25 mouse cellular contexts compared by ENCODE assay signal in the genomic region with DNA sequence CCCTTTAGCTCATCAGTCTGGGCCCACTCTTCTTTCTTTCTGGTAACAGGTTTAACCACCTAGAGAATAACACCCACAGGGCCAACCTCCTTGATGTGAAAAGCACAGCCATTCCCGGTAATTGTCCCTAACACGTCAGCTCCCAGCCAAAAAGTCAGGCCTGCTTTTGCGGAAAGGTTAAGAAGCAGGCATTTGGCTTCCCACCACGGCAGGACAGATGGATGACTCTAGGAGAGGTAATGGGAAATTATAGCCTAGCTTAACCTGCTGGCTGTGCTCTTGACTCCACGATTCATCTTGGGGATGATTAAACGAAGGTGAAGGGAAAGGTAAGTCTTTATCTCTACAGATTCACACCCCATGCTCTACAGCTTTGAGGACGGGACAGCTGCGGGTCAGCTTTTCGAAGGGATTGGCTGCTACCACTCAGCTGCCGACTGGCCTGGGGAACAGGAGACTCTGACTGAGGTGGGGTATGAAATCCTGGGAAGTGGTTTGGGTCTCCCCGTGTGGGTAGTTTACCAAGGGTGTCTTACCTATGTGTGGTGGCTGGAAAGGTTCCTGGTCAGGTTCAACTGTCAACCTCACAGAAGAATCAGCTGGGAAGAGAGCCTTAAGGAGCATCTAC. TPM values are rescaled to one million over a fixed set of nuclear protein-coding genes. Genes with fewer than 3 reads are reported as not detected.
DNase-seq lines count a peak whose midpoint lies in the region; ATAC-seq and TF ChIP-seq lines count a peak whose summit lies in the region.
"Had no signal": no experiment of that assay in that cellular context is flagged by ENCODE, and none has a peak within 500 bp of the region (broad histone marks: within the 10 kb centered on the region; RNA-seq: fewer than 3 reads in every experiment).

No protein-coding gene starts in this region.

- peak; percentile 27 to 52 for DNase-seq in cerebellum, adult 2 months
- no peak for DNase-seq in cerebellum, adult 11 months
- peak; percentile 43 to 65 for DNase-seq in cerebellum, postnatal 25 days
- DNase-seq in cerebellum, adult 9-11 months: no peak
- DNase-seq in heart, embryonic 10.5 days (ENCODE audit: low spot score): peak; percentile 61
- DNase-seq in brain, adult 2 months (ENCODE audit: low read depth, low spot score): peak; percentile 50
- no peak for DNase-seq in right cerebral cortex, adult 18-20 months
- DNase-seq: adrenal gland, postnatal 10 days; adrenal gland, postnatal 36 days; B cell, adult 2 months; gastrocnemius, postnatal 10 days; gastrocnemius, postnatal 36 days; kidney, adult 2 months had no signal

- peaks cover 7% of the 10 kb centered on the region for H3K4me1 ChIP-seq in cerebellum, adult 2 months (ENCODE audit: control insufficient read depth, insufficient read depth, low read length)
- no peaks in the 10 kb centered on the region for H3K4me1 ChIP-seq in heart, embryonic 10.5 days
- H3K4me1 ChIP-seq in heart, embryonic 11.5 days (ENCODE audit: control insufficient read depth, insufficient read depth, low read length): no peaks in the 10 kb centered on the region
- H3K4me1 ChIP-seq: embryonic facial prominence, embryonic 13.5 days; forebrain, embryonic 12.5 days; forebrain, embryonic 15.5 days; hindbrain, embryonic 12.5 days; hindbrain, embryonic 15.5 days had no signal

- H3K9me3 ChIP-seq in heart, embryonic 10.5 days: no peaks in the 10 kb centered on the region
- H3K9me3 ChIP-seq in heart, embryonic 11.5 days (replicated peaks; ENCODE audit: control insufficient read depth, low read length): no peaks in the 10 kb centered on the region
- H3K9me3 ChIP-seq: embryonic facial prominence, embryonic 13.5 days; forebrain, embryonic 12.5 days; forebrain, embryonic 15.5 days; heart, embryonic 13.5 days; hindbrain, embryonic 12.5 days; hindbrain, embryonic 15.5 days had no signal

- no peak overlapping the region for H3K27ac ChIP-seq in cerebellum, adult 2 months (ENCODE audit: insufficient read depth, low read length)
- no peak overlapping the region for H3K27ac ChIP-seq in heart, embryonic 10.5 days
- no peak overlapping the region for H3K27ac ChIP-seq in heart, embryonic 11.5 days (ENCODE audit: low read depth, low read length)
- H3K27ac ChIP-seq: embryonic facial prominence, embryonic 13.5 days; forebrain, embryonic 12.5 days; forebrain, embryonic 15.5 days; heart, embryonic 13.5 days; hindbrain, embryonic 12.5 days; hindbrain, embryonic 15.5 days had no signal

- TF ChIP-seq POLR2A in cerebellum, adult 2 months (IDR thresholded peaks at IDR 0.05; ENCODE audit: borderline replicate concordance, insufficient read depth, low read length): no peak

- no peak for TF ChIP-seq CTCF in cerebellum, adult 2 months (IDR thresholded peaks at IDR 0.05; ENCODE audit: borderline replicate concordance, insufficient read depth, low read depth, low read length)

- H3K27me3 ChIP-seq in cerebellum, adult 2 months (ENCODE audit: control insufficient read depth, insufficient read depth, low read length): no peaks in the 10 kb centered on the region
- H3K27me3 ChIP-seq in heart, embryonic 10.5 days (ENCODE audit: insufficient read depth, poor library complexity, severe bottlenecking): no peaks in the 10 kb centered on the region
- no peaks in the 10 kb centered on the region for H3K27me3 ChIP-seq in heart, embryonic 11.5 days (ENCODE audit: control insufficient read depth, insufficient read depth, low read length)
- H3K27me3 ChIP-seq: CH12.LX; embryonic facial prominence, embryonic 13.5 days; forebrain, embryonic 12.5 days; forebrain, embryonic 15.5 days; heart, embryonic 13.5 days; hindbrain, embryonic 12.5 days; hindbrain, embryonic 15.5 days; Patski had no signal

- H3K36me3 ChIP-seq in heart, embryonic 10.5 days: no peaks in the 10 kb centered on the region
- H3K36me3 ChIP-seq in heart, embryonic 11.5 days (ENCODE audit: control insufficient read depth, insufficient read depth, low read length): no peaks in the 10 kb centered on the region
- H3K36me3 ChIP-seq: embryonic facial prominence, embryonic 13.5 days; forebrain, embryonic 12.5 days; forebrain, embryonic 15.5 days; G1E; heart, embryonic 13.5 days; hindbrain, embryonic 12.5 days; hindbrain, embryonic 15.5 days had no signal

- WGBS in cerebellum, adult 2 months: 48% methylated on average over 11 of the region's 11 CpGs
- 75% methylated on average over 11 of the region's 11 CpGs for WGBS in heart, embryonic 10.5 days
- WGBS in heart, embryonic 11.5 days (ENCODE audit: insufficient replicate concordance): 71% methylated on average over 11 of the region's 11 CpGs

- H3K9ac ChIP-seq in heart, embryonic 11.5 days (ENCODE audit: low read depth, low read length): no peak overlapping the region
- H3K9ac ChIP-seq: embryonic facial prominence, embryonic 13.5 days; forebrain, embryonic 12.5 days; forebrain, embryonic 15.5 days; heart, embryonic 13.5 days; hindbrain, embryonic 12.5 days; hindbrain, embryonic 15.5 days had no signal

- no peak overlapping the region for H3K4me3 ChIP-seq in cerebellum, adult 2 months (replicated peaks; ENCODE audit: insufficient read depth, low read depth, low read length)
- no peak overlapping the region for H3K4me3 ChIP-seq in heart, embryonic 10.5 days
- H3K4me3 ChIP-seq in heart, embryonic 11.5 days (ENCODE audit: low read depth, low read length): no peak overlapping the region
- H3K4me3 ChIP-seq: embryonic facial prominence, embryonic 13.5 days; erythroblast, embryonic 14.5 days; forebrain, embryonic 12.5 days; forebrain, embryonic 15.5 days; heart, embryonic 13.5 days; hindbrain, embryonic 12.5 days; hindbrain, embryonic 15.5 days had no signal

- no peak for ATAC-seq in heart, embryonic 11.5 days (replicated peaks; ENCODE audit: insufficient number of reproducible peaks, low FRiP score, low TSS enrichment)
- ATAC-seq: forebrain, embryonic 15.5 days; intestine, postnatal 0 days; Patski had no signal

- H3K4me2 ChIP-seq in heart, embryonic 11.5 days: no peak overlapping the region
- H3K4me2 ChIP-seq: embryonic facial prominence, embryonic 13.5 days; forebrain, embryonic 12.5 days; forebrain, embryonic 15.5 days; heart, embryonic 13.5 days; hindbrain, embryonic 12.5 days; hindbrain, embryonic 15.5 days had no signal

RNA-seq across cellular contexts. Expression of gene Dok5, which starts 18.8 kb away (rescaled TPM):
- 16.2 and 18.6 TPM in 2 replicates for polyA plus RNA-seq in cerebellum, adult 2 months (2012; rRNA removed)
- polyA plus RNA-seq in heart, embryonic 10.5 days (2016; fragmentation: Nextera tagmentation; extraction: Ambion mirVana): 6.9 and 7.9 TPM in 2 replicates
- 6.9 and 7.8 TPM in 2 replicates for polyA plus RNA-seq in heart, embryonic 11.5 days (2014; fragmentation: Nextera tagmentation; extraction: Ambion mirVana)
- polyA plus RNA-seq: erythroblast, embryonic 14.5 days; G1E; Patski had no signal

Comparison
In these comparisons a context has a peak if more than half of its experiments do, and no peak if none do; other contexts are left out.
1. DNase-seq: peak in cerebellum, adult 2 months (2 of 2), cerebellum, postnatal 25 days (2 of 2), heart, embryonic 10.5 days (single experiment) and brain, adult 2 months (single experiment); none in cerebellum, adult 11 months (single experiment), cerebellum, adult 9-11 months (single experiment) and right cerebral cortex, adult 18-20 months (single experiment).